Mouse (Mus musculus) heart, postnatal 36 days (tissue): ENCODE measurements around the gene Gm6793. TPM values are rescaled to one million over a fixed set of nuclear protein-coding genes. Genes with fewer than 3 reads are reported as not detected.

Source experiments
- DNase-seq, 2 experiments: peaks; one replicate each; pipeline ENCODE4 v3.0.0; 2021 to 2022
- intact Hi-C: fragments of 180-260 bp; cut with DNase I; formaldehyde crosslinking; loops from one replicate; pipeline ENCODE4 v1.15.1; 2025
- total RNA-seq, 2 experiments: library from RNA; stranded (reverse); gene quantifications; 2 replicates each; pipeline ENCODE4 v1.2.3; 2021

Gm6793 gene
- not detected for total RNA-seq

DNA sequence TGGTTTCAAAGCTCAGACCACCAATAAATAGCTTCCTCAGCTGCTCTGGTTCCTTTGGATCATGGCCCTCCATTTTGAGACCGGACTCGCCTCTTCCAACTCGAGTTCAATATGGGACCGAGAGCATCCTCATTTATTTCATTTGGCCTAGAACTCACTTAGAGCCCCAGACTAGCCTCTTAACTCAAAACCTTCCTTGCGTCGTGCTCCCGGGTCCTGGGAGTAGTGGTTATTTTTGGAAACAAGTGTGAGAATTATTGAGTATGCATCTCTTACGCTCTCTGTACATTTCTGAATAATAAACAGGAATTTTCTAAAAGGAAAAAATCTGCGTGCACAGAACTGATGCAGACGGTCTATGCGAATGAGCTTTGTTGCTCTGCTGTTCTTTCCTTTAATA is at the start of gene Gm6793:
Gm6793 (minus strand) TSS at position 101 of the 400 bp plus-strand sequence.
- intact Hi-C loops, result no loop called here

DNA sequence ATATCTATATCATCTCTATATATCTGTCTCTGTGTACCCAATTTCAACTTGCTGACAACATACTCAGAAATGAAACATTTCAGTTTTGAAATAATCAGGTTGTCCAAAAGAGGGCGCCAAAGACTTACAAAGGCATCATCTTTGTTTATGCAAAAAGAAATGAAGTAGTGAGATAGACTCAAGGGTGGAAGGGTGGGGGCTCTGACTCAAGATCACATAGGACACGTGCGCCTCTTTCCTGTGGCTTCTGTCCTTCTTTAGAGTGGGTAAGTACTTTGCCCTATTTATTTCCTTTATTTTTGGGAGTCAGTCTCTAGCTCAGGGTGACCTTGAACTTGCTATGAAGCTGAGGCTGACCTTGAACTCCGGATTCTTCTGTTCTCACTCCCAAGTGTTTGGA is 46.5 kb upstream of the Gm6793 start:
- DNase-seq, result peak; percentile 2 to 4
- intact Hi-C loops, result loop anchor here (2.0 to 5.0 kb wide), 2 partner anchors 911 to 1571 kb away; no protein-coding TSS in a partner anchor

More for the DNA sequence above, at the start of gene Gm6793:
- no peak for DNase-seq

GRCm38 (mm10) chr8:112054456-112054855 is 39.6 kb upstream of the Gm6793 start:
- no peak for DNase-seq
- intact Hi-C loops, result no loop called here

- no peak for DNase-seq
- intact Hi-C loops, result no loop called here
These were observed 36.7 kb upstream of the Gm6793 start for GRCm38 (mm10) chr8:112051537-112051936.

DNA sequence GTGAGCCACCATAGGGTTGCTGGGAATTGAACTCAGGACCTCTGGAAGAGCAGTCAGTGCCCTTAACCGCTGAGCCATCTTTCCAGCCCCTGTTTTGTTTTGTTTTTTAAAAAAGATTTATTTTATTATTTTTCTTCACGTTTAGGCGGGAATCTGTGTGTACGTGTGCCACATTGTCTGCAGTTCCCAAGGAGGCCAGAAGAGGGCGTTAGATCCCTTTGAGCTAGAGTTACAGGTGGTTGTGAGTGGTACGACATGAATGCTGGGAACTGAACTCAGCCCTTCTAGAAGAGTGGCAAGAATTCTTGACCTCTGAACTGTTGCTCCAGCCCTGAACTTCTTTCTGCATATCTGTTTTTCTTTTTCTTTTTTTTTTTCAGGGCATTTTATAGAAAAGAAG is 35.1 kb upstream of the Gm6793 start:
- intact Hi-C loops, result loop anchor here (5.0 kb wide), 2 partner anchors 922 to 1582 kb away; no protein-coding TSS in a partner anchor
- no peak for DNase-seq

- intact Hi-C loops, result loop anchor here (5.0 kb wide), 2 partner anchors 924 to 1584 kb away; no protein-coding TSS in a partner anchor
- no peak for DNase-seq
These were observed 33.5 kb upstream of the Gm6793 start for GRCm38 (mm10) chr8:112048293-112048692.

DNA sequence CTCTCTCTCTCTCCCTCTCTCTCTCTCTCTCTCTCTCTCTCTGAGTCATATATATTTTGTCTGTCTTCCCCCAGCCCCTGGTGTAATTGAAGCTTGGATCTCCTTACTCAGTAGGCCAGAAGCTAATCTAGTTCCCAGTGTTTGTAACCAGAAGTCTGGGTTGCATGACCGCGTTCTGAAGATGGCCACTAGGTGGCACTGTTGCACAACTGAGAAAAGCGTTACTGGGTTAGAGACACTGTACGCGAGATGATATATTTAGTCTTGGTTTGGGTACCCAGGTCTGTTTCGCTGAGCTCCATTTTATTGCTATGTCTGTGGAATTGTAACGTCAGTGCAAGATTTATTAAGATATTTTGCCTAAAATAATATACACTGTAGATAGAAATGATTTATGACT is 31.1 kb upstream of the Gm6793 start:
- intact Hi-C loops, result loop anchor here (5.0 kb wide), 2 partner anchors 926 to 1586 kb away; no protein-coding TSS in a partner anchor
- DNase-seq, result peak; percentile 70 to 82

GRCm38 (mm10) chr8:112045182-112045581 is 30.3 kb upstream of the Gm6793 start:
- DNase-seq, result no peak
- intact Hi-C loops, result loop anchor here (5.0 kb wide), 2 partner anchors 927 to 1587 kb away; no protein-coding TSS in a partner anchor

DNA sequence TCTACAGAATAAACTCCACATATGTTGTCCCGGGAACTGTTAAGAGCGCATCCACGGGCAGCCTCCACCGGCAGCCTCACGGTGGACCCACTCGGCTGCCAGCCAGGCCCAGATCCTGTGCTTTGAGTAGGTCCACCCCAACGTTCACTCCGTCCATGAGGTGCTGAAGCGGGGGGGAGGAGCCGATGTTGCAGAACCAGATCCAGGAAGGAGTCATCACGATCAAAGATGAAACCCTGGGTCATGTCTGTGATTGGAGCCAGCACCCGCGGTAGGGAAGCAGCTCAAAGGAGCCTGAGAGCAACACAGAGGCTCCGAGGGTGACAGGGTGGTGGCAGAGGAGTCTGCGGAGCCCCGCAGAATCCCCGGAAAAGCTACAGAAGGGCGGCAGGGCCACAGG is 22.7 kb upstream of the Gm6793 start:
- DNase-seq, result no peak
- intact Hi-C loops, result no loop called here

DNA sequence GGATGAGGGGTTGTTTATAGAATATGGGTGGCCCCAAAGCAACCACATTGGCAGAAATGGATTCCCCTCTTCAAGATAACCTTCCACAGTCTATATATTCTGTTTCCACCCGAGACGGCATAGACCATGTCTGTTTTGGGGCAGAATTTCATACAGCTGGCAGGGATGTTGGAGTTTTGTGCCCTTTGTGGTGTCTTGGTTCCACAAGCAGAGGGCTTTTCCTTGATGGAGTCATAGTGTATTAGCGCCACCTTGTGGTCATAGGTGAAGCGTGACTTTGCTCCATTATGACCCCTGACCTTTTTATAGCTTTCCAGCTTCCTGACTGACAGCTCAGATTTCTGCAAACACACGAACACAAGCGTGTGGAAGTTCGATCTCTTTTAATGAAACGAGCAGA is 19.8 kb upstream of the Gm6793 start:
- peak; percentile 9 to 17 for DNase-seq
- intact Hi-C loops, result loop anchor here (2.0 kb wide), 1 partner anchor 154 kb away; no protein-coding TSS in a partner anchor

DNA sequence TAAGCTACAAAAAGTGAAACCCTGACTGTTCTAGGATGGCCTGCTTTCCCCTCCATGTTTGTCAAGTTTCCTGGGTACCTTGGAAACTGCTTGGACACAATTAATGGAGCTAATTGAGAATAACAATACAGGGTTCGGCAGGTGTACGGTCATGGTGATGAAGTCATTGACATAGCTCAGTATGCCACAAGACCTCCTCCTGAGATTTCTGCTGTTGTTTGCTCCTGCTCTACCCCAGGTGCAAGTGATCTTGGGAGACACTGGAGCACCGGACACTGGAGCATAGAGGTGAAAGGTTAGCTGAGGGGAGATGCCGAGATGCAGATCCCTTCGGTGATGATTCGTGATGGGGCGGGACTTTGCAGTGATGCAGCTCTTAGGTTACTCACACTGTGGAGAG is 18.2 kb upstream of the Gm6793 start:
- DNase-seq, result no peak
- intact Hi-C loops, result no loop called here

DNA sequence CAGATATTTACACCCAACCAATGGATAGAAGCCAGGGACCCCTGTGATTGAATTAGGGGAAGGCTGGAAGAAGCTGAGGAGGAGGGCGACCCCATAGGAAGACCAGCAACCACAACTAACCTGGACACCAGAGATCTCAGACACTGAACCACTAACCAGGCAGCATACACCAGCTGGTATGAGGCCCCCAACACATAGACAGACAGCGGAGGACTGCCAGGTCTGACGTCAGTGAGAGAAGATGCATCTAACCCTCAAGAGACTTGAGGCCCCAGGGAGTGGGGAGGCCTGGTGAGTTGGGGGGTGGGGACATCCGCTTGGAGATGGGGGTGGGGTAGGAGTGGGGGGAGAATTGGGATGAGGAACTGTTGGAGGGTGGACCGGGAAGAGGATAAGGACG is 15.8 kb upstream of the Gm6793 start:
- no peak for DNase-seq
- intact Hi-C loops, result no loop called here

DNA sequence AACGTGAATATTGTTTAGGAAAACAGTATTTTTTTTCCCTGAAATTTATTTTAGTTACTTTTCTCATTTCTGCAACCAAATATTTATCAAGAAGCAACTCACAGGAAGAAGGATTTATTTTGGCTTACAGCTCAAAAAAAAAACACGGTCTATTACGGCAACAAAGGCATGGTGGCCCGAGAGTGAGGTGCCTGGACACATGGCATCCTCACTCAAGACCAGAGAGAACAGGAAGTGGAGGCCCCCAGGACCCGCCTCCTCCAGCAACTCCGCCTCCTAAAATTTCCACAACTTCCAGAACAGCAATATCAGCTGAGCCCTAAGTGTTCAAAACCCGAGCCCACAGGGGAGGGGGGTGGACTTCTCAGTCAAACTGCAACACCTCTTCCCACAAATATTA is 14.6 kb upstream of the Gm6793 start:
- intact Hi-C loops, result no loop called here
- DNase-seq, result no peak

DNA sequence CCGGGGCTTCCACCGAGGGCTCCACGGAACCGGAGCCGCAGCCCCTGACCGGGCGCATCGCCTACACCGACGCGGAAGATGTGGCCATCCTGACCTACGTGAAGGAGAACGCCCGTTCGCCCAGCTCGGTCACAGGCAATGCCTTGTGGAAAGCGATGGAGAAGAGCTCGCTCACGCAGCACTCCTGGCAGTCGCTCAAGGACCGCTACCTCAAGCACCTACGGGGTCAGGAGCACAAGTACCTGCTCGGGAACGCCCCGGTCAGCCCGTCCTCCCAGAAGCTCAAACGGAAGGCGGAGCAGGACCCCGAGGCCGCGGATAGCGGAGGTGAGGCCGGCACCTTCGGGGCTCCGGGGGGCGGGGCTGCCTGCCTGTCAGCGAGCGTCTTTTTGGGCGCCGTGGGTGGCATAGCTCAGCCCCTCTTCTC is 3.0 kb downstream of the Gm6793 start:
- intact Hi-C loops, result loop anchor here (2.0 kb wide), 1 partner anchor 19 kb away; the partner anchor contains the start of gene Adat1
- DNase-seq, result peak in 1 of 2 experiments; percentile 31

GRCm38 (mm10) chr8:112010997-112011815 is 3.6 kb downstream of the Gm6793 start, which contains the start of the genes Kars and Terf2ip:
Gene Kars, minus strand, starts transcription at chr8:112011323.
Gene Terf2ip, plus strand, starts transcription at chr8:112011398.
- intact Hi-C loops, result loop anchor here (2.0 kb wide), 1 partner anchor 18 kb away; the partner anchor contains the start of gene Adat1

GRCm38 (mm10) chr8:112009558-112009957 is 5.3 kb downstream of the Gm6793 start:
- DNase-seq, result no peak
- intact Hi-C loops, result no loop called here

More at GRCm38 (mm10) chr8:112010997-112011815, 3.6 kb downstream of the Gm6793 start, which contains the start of the genes Kars and Terf2ip:
- peak; percentile 92 to 94 for DNase-seq

DNA sequence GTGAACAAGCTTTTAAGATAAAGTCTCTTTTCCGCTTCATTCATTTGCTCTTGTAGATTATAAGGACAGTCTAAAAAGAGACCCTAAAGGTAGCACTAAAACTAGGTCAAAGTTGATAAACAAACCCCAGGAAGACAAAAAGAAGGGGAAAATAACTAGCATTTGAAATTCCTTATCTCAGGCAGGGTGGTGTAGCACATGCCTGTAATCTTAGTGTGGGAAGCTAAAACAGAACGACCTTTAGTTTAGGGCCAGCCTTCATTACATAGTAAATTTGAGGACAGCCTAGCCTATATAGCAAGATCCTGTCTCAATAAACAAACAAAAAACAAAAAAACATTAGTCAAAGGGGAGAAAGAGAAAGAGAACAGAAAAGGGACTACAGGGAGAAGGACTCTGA is 7.2 kb downstream of the Gm6793 start:
- intact Hi-C loops, result no loop called here
- DNase-seq, result no peak

DNA sequence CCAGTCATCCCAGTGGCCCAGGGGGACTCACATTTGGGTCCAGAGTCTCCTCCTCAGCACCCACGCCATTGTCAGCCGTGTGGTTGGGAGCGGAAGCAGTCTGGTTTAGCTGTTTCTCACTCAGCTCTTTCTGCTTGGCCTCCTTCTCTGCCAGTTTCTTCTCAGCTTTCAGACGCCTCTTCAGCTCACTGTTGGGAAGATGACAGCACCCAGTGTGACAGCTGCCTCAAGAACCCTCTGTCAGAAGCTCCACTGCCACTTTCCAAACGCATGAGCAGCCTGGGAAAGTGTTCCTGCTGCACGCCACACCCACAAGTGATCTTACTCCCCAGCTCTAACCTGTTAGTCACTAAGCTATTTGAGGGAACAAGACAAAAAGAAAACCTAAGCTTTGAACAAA is 9.2 kb downstream of the Gm6793 start:
- intact Hi-C loops, result no loop called here
- no peak for DNase-seq

GRCm38 (mm10) chr8:112004754-112005153 is 10.1 kb downstream of the Gm6793 start:
- no peak for DNase-seq
- intact Hi-C loops, result no loop called here

- no peak for DNase-seq
- intact Hi-C loops, result loop anchor here (2.0 to 5.0 kb wide), 2 partner anchors 18 to 315 kb away; partner anchors contain the start of genes Kars and Terf2ip
These were observed 22.2 kb downstream of the Gm6793 start for GRCm38 (mm10) chr8:111992703-111993039.

GRCm38 (mm10) chr8:111992013-111992702 is 22.7 kb downstream of the Gm6793 start, which contains the start of gene Adat1:
Gene Adat1, minus strand, starts transcription at chr8:111992302.
- intact Hi-C loops, result loop anchor here (2.0 to 5.0 kb wide), 2 partner anchors 19 to 315 kb away; partner anchors contain the start of genes Kars and Terf2ip
- DNase-seq, result peak; percentile 77 to 83
